Mouse (Mus musculus) adrenal gland, postnatal 10 days (tissue): ENCODE data around the gene Il16. TPM values are rescaled to one million over a fixed set of nuclear protein-coding genes. Genes with fewer than 3 reads are reported as not detected.

Experiments
- DNase-seq: peaks from one replicate; pipeline ENCODE4 v3.0.0; 2021; ENCODE audit warnings: mixed read lengths
- long read RNA-seq, 2 experiments: library from polyadenylated mRNA; stranded (forward); transcript quantifications; one replicate each; pipeline ENCODE4 v2.0.0; 2021
- total RNA-seq, 2 experiments: library from RNA; stranded (reverse); gene quantifications; 2 replicates each; pipeline ENCODE4 v1.2.3; 2021

Gene Il16
- 10 to 100 TPM in 1 of 2 experiments, 1 to 10 TPM in 1; 8.3 to 10.1 TPM for total RNA-seq
- long read RNA-seq, experiment 1, transcript Il16-203 (7 exons, 3,183 nt), result major isoform, 7 of 12 reads
- long read RNA-seq, experiment 1, partial matches to known transcripts, result 5 of 12 reads
- long read RNA-seq, experiment 1, other reads (novel, unspliced or antisense), result 0 of 12 reads
- long read RNA-seq, experiment 2, partial matches to known transcripts, result 1 of 4 reads
- long read RNA-seq, experiment 2, other reads (novel, unspliced or antisense), result 0 of 4 reads

DNA sequence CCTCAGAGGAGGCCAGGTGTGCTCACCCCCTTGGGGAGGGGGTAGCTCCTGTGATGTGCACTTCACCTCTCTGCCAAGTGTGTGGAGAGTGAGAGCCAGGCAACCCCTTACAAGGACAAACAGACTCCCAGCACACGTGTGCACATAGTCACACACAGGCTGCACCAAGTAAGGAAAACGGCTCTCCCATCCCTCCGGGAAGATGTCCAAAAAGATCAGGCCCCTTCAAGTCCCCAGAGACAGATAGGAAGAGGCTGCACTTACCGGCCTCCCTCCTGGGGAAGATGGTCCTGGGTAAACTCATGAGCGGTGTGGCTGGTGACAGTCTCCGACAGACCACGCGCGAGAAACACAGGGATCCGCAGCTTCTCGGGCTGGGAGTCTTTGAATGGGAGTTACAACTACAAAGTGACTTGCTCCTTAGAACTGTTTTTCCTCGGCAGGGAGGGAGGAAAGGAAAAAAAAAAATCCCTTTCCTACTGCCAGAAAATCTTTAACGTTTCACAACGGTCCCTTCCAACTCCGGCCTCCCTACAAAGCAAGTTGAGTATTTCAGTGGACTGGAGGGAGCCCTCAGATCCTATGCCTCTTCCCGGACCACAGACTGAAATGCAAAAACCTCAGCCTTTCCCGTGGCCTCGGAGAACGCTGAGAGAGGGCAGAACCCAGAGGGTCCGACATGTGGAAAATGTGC lies at the start of gene Il16:
Gene Il16, minus strand, starts transcription at position 314 of the 694 bp plus-strand sequence.
- no peak for DNase-seq

DNA sequence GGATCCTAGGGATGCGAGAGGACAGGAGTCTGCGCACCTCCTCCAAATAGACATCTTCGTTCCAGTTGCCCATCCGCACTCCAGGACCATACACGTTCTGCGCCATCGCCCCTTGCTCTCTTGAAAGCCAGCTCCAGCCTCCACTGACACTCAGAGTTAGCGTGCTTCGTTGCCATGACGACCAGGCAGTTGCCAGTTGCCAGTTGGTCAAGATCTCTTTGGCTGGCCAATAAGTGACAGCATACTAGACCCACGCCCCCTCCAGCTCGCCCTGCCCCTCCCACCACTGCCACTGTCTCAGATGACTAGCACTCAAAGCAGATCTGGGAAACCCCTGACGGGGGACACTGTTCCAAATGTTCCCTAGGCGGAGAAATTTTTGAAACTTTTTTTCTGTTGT lies 49.2 kb upstream of the Il16 start, which contains the start of gene Cfap161:
Gene Cfap161, minus strand, starts transcription at position 176 of the 400 bp plus-strand sequence.
- peak; percentile 62 for DNase-seq

DNA sequence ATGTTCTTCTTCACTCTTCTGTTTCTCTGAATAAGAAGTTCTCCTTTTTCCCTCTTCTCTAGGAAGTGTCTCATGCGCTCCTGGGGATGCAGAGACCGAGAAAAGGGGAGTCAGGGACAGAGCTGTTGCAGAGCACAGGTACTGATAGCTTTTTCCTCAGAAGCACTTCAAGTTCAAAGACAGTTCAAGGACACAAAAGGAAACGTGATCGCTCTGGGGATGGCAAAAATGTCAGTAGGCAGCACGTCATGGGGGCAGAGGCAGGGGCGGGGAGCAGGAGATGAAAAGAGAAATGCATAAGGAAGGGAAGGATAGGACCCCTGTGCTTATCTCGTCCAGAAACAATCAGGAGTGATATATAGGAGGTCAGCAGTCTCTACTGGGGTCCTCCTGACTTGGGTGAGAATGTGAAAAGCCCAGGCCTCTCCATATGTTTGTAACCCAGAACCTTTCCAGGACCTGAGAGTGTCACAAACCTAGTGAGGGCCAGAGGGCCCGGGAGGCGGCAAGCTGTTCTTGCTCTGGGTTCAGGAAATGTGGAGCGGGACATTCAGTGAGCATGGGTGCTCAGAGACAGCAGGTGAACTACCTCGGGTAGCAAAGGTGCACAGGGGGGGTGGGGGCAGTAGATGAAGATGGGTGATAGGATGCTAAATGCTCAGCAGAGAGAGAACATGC lies 48.6 kb upstream of the Il16 start:
- DNase-seq, result no peak

DNA sequence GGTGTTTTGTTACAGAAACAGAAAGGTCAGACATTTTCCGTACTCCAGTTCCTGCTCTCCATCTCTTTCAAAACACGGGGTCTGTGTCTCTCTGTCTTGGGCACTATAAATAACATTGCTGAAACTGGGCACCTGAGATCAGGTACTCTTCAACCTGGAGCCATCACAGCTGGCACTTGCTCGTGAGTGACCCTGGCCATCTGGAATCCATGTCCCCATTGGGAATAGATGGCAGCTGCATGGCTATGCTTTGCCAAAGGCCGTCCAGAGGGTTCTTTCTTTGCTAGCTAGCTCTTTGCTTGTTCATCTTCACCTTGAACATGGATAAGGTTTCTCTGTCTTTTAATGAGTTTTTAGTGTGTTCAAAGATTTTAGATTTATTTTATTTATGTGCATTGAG lies 35.4 kb upstream of the Il16 start:
- no peak for DNase-seq

DNA sequence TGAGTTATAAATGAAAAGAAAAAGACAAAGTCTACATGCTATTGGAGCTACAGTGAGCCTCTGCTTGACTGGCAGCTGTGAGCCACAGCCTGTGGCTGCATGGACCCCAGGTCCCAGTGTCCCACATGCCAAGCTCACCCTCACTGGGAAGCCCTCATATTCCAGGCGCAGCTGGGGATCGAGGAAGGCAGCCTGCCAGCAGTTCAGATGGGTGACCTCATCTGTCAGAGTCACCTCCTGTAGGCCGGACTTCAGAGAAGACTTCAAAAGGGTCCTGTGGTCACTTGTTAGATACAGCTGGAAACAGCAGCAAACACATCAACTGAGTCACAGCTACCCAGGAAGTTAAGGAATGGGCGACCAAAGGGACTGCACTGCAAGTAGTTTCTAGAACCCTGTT lies 34.5 kb upstream of the Il16 start:
- peak; percentile 24 for DNase-seq

DNA sequence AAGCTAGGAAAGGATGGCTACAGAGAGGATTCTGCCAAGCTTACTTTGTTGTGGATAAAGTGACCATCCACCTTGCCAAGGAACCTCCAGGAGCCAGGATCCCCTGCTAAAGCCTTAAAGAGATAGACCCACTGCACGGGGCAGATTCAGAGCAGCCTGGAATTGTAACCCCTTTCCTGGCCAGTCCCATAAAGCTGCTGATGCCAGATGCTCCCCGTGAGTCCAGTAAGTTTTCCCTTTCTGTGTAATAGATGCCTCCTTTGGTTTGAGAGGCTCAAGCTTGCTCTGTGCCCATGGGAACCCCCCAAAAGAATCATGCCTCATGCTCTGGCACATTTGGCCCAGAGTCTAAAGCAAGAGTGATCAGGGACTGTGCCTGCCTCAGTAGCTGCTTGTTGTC lies 33.5 kb upstream of the Il16 start:
- DNase-seq, result no peak

DNA sequence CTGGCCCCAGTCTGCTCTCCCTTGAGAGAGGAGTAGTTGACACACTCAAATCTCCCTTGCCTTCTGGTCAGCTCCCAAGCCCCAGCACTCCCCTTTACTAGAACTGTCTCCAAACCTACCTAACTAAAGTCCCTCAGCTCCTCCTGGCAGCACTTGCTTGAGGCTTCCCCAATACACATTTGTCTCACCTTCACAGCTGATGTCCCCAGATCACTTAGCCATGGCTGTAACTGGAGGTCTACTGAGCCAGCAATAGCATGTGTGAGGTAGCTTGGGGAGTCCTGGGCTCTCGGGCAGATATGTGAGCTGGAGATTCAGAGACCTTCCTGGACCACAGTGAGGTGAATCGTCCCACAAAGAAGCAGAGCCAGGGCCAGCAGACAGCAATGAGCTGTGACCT lies 33.0 kb upstream of the Il16 start:
- DNase-seq, result no peak

DNA sequence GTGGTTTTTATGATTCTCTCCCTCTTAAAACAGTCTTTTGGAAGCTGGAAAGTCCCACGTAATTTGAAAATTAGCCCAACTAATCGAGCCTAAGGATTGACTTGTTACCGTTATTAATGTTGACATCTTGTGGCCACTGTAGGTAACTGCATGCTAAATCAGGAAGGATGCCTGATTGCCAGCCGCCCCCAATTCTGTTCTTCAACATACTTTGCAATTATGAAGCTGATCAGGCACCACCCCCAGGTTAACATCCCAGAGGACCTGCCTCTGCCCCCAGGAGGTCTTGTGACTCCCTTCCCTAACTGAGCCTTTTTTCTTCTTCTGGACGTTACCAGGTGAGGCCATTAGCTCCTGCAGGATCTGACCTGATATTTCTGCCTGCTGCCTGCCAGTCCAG lies 29.2 kb upstream of the Il16 start:
- peak; percentile 24 for DNase-seq

DNA sequence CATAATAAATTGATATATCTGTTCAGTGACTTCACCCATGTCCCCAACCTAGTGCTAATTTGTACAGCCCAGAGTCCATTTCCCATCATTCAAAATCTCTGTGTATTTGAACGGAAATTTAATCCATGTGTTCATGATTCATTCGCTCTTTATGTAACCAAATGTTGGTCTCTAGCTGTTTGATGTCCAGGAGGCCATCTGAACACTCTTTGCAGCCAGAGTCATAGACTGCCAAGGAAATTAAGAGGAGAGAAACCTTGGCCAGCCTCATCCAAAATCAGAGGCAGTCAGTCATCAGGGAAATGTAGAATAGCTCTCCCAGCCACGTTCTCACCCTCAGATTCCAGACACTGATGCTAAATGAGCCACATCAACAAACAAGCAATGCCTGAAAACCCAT lies 18.1 kb upstream of the Il16 start:
- DNase-seq, result no peak

DNA sequence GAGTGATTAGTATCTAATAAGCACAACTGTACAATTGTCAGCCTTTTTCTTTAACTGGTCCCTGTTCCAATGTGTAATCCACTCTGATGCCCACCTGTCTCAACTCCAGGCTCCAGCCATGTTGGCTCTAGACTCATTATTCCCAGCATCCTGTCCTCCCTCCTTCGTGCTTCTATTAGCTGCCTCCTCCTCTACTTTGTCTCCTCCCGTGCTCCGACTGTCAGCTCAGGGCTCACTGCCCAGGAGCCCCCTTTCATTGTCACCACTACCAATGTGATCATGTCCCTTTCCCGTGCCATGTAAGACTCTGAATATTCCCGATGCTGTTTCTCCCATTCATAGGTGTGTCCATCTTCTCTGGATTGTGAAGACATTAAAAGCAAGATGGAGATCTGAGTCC lies 16.8 kb upstream of the Il16 start:
- DNase-seq, result no peak

DNA sequence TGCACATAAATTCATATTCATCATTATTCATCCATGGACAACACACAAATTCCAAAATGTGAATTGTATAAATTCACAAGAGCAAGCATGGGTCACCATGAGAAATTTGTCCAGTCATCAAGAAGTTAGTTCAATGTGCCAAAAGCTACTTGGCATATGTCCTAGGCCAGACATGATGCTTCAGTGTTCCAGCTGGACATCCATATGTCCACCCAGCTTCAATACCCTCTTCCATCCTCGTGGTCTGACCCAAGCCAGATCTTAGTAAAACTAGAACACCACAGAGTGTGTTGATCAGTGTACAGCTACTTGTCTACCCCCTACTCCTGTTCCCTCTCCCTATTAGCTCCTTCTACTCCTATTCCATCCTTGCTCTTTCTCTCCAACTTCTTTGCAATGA lies 5.5 kb upstream of the Il16 start:
- DNase-seq, result no peak

DNA sequence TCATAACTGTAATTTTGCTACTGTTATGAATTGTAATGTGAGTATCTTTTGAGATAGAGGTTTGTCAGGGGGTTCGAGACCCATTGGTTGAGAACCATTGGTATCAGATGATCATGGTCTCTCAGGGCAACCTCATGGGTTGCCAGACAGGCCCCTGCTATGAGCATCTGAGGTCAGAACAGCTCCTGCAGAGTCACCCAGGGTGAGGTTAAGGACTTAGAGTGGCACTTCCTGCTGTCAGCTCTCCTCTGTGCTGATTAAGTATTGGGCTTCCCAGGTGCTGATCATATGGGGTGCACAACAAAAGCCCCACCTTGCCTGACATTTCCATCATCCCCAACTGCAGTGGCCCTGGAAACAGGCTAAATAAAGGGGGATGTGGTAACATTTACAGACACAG lies 2.9 kb upstream of the Il16 start:
- no peak for DNase-seq

DNA sequence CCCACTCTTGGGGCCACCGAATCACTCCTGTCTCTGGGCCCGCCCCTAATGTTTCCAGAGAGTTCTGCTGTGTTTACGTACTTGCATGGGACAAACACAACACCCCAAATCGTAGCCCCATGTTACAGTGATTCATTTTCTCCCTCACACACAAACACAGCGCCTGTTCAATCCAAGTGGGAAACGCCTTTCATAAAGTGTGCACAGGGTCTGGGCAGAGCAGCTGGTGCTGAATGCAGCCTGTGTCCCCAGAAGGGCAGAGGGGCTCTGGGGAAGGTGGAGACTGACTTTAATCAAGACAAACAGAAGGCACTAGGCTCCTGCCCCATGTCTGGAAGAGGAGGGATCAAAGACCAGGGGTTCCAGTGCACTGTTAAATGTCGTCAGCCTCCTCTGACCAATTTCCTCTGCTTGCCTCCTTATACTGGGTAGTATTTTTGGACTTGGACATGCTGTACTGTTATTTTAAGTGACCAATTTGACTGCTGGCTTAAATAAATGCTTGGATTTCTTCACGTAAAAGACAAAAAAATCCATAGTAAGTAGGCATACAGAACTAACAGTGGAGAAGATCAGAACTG lies 671 bp upstream of the Il16 start:
- DNase-seq, result no peak

DNA sequence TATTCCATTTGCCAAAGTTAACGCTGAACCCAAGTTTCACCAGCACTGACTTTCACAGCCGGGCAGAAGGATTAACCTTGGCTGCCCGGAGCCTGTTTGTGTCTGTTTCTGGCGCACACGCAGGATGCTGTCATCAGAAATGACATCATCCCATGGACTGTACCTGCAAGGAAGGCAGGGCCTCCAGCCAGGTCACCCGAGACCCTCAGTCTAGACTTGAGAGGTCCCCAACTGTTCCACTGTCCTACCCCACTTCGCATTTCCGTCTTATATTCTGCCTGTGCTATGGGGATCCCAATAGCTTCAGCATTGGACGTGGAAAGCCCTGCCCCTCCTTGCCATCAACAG lies 487 bp downstream of the Il16 start:
- no peak for DNase-seq

DNA sequence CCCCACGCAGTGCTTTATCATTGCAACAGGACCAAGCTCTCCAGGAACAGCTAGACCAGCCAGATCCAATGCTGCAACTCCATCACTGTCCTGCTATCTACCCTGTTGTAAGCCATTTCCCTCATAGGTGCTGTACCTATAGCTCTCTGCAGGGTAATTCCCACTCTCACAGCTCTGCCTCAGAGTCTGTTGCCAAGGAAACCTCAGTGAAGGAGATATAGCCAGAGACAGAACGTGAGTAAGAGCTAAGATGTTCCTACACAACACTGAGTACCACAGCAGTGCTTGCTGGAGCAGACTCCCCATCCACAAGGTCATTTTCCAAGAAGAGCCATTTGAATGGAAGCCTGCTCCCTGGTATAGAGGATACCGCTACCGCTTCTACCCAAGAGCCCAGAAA lies 1.3 kb downstream of the Il16 start:
- DNase-seq, result no peak

DNA sequence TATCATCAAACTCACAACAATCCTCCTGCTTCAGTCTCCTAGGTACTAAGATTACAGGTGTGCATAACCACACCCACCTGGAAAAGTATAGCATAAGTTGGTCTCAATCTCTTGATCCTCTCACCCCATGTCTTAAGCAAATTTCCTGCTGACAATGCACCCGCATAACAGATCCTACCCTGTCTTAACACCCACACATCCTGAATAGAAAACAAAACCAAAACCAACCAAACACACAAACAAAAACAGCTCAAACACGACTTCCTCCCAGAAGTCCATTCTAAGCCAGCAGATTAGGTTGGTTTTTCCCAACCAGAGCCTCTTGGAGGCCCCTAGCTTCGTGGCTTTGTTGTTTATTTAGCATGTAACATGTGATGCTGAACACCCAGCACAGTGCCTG lies 2.8 kb downstream of the Il16 start:
- DNase-seq, result no peak

DNA sequence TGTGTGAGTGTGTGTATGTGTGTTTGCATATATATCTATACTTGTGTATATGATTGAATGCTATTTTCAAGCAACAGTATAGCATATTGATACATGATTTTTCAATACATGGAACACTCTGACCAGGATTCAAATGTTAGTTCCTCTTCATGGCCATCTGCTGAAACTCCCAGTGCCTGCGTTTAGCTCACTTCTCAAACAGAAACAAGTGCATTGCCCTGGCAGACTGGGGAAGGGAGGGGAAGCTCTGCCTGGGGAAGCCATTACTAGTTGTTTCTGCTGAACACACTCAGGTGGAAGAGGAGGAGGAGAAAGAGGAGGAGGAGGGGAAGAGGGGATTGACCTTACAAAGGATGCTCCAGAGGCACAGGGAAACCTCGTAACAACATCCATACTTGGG lies 3.5 kb downstream of the Il16 start:
- no peak for DNase-seq

DNA sequence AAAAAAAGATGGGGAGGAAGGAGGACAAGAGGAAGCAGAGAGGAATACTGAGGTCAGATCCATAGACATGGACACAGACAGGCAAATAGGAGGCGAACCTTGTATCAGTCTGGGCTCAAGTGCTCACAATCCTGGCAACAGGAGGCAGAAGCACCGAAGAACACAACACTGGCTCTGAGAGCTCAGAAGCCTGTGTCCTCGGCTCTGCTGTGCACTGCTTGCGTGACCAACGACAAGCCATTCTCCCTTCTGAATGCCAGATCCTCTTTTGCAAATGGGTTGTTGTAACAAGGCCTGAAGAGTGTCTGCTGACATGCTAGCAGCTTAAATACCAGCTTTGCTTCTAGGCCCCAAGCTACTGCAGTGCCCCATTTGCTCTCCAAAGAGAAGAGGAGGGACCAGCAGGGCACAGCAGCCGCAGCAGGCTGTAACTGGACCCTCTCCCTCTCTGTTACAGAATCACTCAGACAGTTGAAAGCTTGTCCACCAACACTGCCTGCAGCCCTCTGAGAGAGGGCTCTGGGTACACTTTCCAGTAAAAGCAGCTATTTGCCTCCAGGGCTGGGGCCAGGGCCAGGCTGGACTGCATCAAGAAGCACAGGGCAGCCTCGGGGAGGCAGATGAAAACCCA lies 5.7 kb downstream of the Il16 start:
- no peak for DNase-seq

DNA sequence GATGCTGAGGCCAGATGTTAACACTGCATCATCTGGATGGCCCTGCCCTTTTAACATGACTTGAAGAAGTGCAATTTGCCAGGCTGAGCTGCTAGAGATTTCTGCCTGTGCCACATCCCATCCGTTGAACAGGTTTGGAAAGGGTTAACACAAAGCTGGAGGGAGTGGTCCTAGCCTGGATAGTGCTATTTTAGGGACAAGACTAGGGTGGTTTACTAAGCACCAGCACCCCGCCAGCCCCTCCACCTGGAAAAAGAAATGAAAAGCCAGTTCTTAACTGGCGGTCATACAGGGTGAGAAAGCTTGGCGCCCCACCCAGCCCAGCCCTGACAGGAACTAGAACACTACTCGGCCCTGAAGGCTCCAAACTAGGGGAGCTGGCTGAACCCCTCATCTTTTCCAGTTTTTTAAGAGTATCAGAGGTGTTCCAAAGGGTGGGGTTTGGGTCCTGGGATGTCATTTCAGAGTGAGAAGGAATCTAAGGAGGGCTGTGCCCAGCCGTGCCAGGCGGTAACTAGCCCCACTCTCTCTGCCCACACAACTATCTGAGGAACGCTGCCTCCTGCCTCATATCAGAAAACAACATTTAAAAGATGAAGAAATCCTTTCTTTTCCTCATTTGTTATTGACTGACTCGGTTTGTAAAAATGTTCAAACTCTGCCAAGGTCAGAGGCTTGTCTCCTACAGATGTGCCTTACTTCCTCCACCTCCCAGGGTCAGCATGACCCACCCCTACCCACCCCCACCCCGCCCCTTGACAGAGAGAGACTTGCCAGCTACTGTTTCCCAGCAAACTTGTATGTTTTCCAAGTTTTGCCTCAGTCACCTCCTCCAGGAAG lies 6.7 kb downstream of the Il16 start:
- no peak for DNase-seq

DNA sequence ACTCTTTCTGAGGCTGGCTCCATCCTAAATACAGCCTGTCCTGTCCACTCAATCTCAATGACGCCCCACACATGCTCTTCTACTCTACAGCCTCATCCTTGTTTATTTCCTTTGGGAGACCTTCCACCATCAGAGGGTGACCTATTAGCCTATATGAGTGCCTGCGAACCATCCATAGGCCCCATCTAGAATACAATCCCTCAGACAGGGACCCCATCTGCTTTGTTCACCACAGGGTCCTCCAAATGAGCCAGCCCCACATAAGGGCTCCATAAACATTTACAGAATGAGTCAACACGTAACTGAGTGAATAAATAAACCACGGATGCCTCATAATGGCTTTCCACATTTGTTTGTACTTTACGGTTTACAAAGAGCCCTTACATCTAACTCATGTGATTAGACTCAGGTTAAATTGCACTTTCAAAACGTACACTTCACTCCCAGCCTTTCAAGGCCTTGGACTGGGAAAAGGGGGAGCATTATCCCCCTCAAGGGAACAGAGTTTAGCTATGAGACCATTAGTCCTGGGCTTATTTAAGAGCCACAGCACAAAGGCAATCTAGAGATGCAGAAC lies 7.5 kb downstream of the Il16 start:
- DNase-seq, result no peak

DNA sequence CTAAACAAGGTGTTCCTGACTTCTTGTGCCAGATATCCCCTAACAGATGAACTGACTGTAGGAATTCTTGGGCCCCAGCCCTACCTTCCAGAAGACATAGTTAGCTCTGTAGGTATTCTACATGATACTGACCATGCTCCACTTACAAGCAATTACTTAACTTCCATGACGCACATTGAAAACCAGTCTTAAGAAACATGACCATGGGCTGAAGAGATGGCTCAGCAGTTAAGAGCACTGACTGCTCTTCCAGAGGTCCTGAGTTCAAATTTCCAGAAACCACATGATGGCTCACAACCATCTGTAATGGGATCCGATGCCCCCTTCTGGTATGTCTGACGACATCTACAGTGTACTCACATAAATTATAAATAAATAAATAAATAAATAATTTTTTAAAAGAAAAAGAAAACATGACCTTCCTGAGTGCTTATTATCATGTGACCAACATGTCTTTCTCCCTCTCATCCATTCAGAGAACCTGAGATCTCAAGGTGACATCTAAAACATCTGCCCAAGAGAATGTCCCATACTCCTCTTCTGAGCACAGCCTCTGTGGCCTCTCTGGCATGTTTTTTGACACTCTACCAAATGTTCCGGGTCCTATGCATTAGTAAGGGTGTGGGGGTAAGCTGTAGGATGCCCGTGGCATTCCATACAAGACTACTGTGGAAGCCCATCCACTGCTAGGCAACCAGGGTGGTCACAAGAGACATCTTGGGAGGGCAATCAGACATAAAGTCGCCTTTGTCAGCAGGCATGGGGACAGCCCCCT lies 9.0 kb downstream of the Il16 start:
- DNase-seq, result no peak
